Comparison of ENCODE assay signal across 28 mouse cellular contexts in the genomic region with DNA sequence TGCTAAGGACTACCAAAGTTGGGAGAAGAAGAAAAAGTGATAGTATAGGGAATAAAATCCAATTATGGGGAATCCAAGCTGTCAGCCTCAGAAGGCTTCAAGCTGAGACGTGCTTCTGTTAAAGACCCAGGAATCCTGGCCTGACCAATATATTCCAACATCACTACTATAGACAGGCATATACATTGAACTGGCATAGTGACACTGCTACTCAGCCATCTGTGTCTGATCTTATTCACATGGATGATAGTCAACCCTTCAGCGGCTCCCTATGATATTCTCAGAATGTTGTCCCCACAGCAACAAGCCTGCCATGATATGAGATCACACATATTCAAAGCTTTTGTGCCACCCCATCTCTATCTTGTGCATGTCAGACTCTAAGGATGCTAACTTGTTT.
"Had no signal": no experiment of that assay in that cellular context is flagged by ENCODE, and none has a peak within 500 bp of the region (broad histone marks: within the 10 kb centered on the region; RNA-seq: fewer than 3 reads in every experiment).

No protein-coding gene starts in this region.

- H3K27ac ChIP-seq: embryonic facial prominence, embryonic 10.5 days; embryonic facial prominence, embryonic 12.5 days; embryonic facial prominence, embryonic 13.5 days; embryonic facial prominence, embryonic 15.5 days; forebrain, embryonic 10.5 days; forebrain, embryonic 12.5 days; forebrain, embryonic 13.5 days; forebrain, embryonic 15.5 days; gastrocnemius, adult 2 months; heart, adult 2 months had no signal

- H3K27me3 ChIP-seq: embryonic facial prominence, embryonic 12.5 days; embryonic facial prominence, embryonic 13.5 days; embryonic facial prominence, embryonic 15.5 days; forebrain, embryonic 12.5 days; forebrain, embryonic 13.5 days; forebrain, embryonic 15.5 days had no signal

- H3K36me3 ChIP-seq: embryonic facial prominence, embryonic 10.5 days; embryonic facial prominence, embryonic 12.5 days; embryonic facial prominence, embryonic 13.5 days; embryonic facial prominence, embryonic 15.5 days; forebrain, embryonic 10.5 days; forebrain, embryonic 12.5 days; forebrain, embryonic 15.5 days had no signal

- H3K4me3 ChIP-seq: embryonic facial prominence, embryonic 10.5 days; embryonic facial prominence, embryonic 12.5 days; embryonic facial prominence, embryonic 13.5 days; embryonic facial prominence, embryonic 15.5 days; erythroblast, embryonic 14.5 days; forebrain, embryonic 10.5 days; forebrain, embryonic 12.5 days; forebrain, embryonic 13.5 days; forebrain, embryonic 15.5 days; gastrocnemius, adult 2 months; heart, adult 2 months had no signal

- H3K4me2 ChIP-seq: embryonic facial prominence, embryonic 12.5 days; embryonic facial prominence, embryonic 13.5 days; embryonic facial prominence, embryonic 15.5 days; forebrain, embryonic 12.5 days; forebrain, embryonic 13.5 days; forebrain, embryonic 15.5 days had no signal

- H3K4me1 ChIP-seq: embryonic facial prominence, embryonic 10.5 days; embryonic facial prominence, embryonic 12.5 days; embryonic facial prominence, embryonic 13.5 days; embryonic facial prominence, embryonic 15.5 days; forebrain, embryonic 10.5 days; forebrain, embryonic 12.5 days; forebrain, embryonic 13.5 days; forebrain, embryonic 15.5 days had no signal

- ATAC-seq: forebrain, embryonic 13.5 days; forebrain, embryonic 14.5 days; forebrain, embryonic 15.5 days; forebrain, embryonic 16.5 days; forebrain, postnatal 0 days had no signal

- DNase-seq: cerebellum, adult 2 months; cerebellum, adult 8-10 months; cerebellum, adult 9-10 months; cerebellum, adult 9-11 months; cerebellum, postnatal 10 days; cerebellum, postnatal 14 days; cerebellum, postnatal 25 days; cerebellum, postnatal 36 days; embryo, embryonic 11 days; forebrain, postnatal 0 days; gastrocnemius, adult 2 months; gastrocnemius, postnatal 10 days; gastrocnemius, postnatal 14 days; gastrocnemius, postnatal 25 days; gastrocnemius, postnatal 36 days; heart, adult 18-20 months; heart, adult 2 months had no signal

- H3K9ac ChIP-seq: embryonic facial prominence, embryonic 12.5 days; embryonic facial prominence, embryonic 13.5 days; embryonic facial prominence, embryonic 15.5 days; forebrain, embryonic 12.5 days; forebrain, embryonic 13.5 days; forebrain, embryonic 15.5 days; forebrain, postnatal 0 days had no signal

- H3K9me3 ChIP-seq: embryonic facial prominence, embryonic 10.5 days; embryonic facial prominence, embryonic 12.5 days; embryonic facial prominence, embryonic 13.5 days; embryonic facial prominence, embryonic 15.5 days; forebrain, embryonic 10.5 days; forebrain, embryonic 12.5 days; forebrain, embryonic 13.5 days; forebrain, embryonic 15.5 days had no signal
